Mouse (Mus musculus) limb, embryonic 10.5 days (tissue): Measurements from ENCODE around the gene Pdcd1. TPM values are rescaled to one million over a fixed set of nuclear protein-coding genes. Genes with fewer than 3 reads are reported as not detected.
"Not testable (repeated sequence)": the region's sequence is repeated elsewhere in the genome, so short reads cannot be mapped to it uniquely, and the experiment has no call there.

Experiments
- DNase-seq: peaks from one replicate; pipeline ENCODE4 v3.0.0-alpha.2; 2017; ENCODE audit warnings: low spot score
- H3K27ac ChIP-seq: fragments of 300-500 bp; sonication (generic); 2 replicates; pipeline ENCODE4 v1.5.1; 2016; ENCODE audit warnings: mild to moderate bottlenecking
- H3K27me3 ChIP-seq: fragments of 300-500 bp; sonication (generic); 2 replicates; pipeline ENCODE4 v1.6.1; 2016; ENCODE audit warnings: low read depth, mild to moderate bottlenecking; ENCODE audit not compliant: poor library complexity, severe bottlenecking
- H3K36me3 ChIP-seq: fragments of 300-500 bp; sonication (generic); 2 replicates; pipeline ENCODE4 v1.6.1; 2016; ENCODE audit warnings: mild to moderate bottlenecking, moderate library complexity
- H3K4me1 ChIP-seq: fragments of 300-500 bp; sonication (generic); 2 replicates; pipeline ENCODE4 v1.6.1; 2016
- H3K4me3 ChIP-seq: fragments of 300-500 bp; sonication (generic); 2 replicates; pipeline ENCODE4 v1.5.1; 2016; ENCODE audit warnings: mild to moderate bottlenecking, moderate library complexity
- H3K9me3 ChIP-seq: fragments of 300-500 bp; sonication (generic); replicated peaks from 2 replicates; pipeline ENCODE4 v1.6.1; 2016; ENCODE audit warnings: mild to moderate bottlenecking
- WGBS: fragments of 180-500 bp; shearing (Covaris S2); methylation state at CpG from one replicate; pipeline ENCODE4 v1.1.7; 2016; 5-methylcytosine and 5-hydroxymethylcytosine counted together
- polyA plus RNA-seq: library from polyadenylated mRNA; unstranded; fragments of >200 nt; fragmentation: Nextera tagmentation; extraction: Ambion mirVana; gene quantifications from 2 replicates; pipeline ENCODE4 v1.2.1, GENCODE M21; 2016

Gene Pdcd1
- polyA plus RNA-seq = not detected in 2 replicates

DNA sequence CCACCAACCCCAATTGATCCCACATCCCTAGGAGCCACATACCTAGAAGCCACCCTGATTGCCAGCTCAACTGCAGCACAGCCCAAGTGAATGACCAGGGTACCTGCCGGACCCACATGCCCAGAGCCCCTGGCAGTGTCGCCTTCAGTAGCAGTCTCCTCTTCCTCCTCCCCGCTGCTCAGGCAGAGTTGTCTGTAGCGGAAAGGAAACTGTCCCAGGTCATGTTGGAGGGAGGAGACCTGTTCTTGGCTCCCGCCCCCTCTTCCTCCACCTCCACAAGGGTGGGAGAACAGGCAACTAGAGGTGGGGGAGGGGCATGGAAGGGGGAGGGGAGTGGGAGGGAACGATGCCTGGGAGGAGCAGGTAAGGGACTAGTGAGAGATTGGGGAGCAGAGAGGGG, at the start of gene Pdcd1:
TSS of gene Pdcd1 (minus strand) at position 181 of the 400 bp plus-strand sequence.
- no peaks in the 10 kb centered on the region for H3K9me3 ChIP-seq
- H3K4me1 ChIP-seq = peaks cover 7% of the 10 kb centered on the region; the same call in 1 of the 2 replicates
- H3K4me3 ChIP-seq = no peak within 1 kb of the TSS
- no peak for DNase-seq
- no peaks in the 10 kb centered on the region for H3K27me3 ChIP-seq
- H3K36me3 ChIP-seq = no peaks in the 10 kb centered on the region
- 43% methylated on average over 6 of the region's 6 CpGs for WGBS
- no peak within 1 kb of the TSS for H3K27ac ChIP-seq

DNA sequence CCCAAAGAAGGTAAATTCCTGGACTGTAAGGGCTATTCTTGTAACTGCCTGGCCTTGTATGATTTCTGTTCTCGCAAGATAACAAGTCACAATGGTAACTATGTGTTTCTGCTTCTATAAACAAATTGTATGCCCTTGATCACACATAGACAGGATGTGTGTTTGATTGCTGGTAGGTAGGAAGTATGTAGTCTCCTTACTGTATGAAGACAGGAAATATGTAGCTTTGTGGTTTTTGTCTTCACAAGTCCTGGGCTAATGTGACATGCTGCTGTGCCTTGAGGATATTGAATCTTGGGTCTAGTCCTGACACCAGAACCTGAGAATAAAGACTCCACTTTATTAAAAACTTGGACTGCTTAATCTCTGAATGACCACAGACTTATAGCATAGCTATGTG, 39.4 kb upstream of the Pdcd1 start:
- Histone ChIP-seq H3K27ac (no peak overlapping the region), H3K9me3 (no peaks in the 10 kb centered on the region), H3K27me3 (no peaks in the 10 kb centered on the region), H3K4me3 (no peak overlapping the region), H3K36me3 (no peaks in the 10 kb centered on the region), H3K4me1 (no peaks in the 10 kb centered on the region)
- DNase-seq = no peak
- 83% methylated on average over 1 of the region's 1 CpGs for WGBS

DNA sequence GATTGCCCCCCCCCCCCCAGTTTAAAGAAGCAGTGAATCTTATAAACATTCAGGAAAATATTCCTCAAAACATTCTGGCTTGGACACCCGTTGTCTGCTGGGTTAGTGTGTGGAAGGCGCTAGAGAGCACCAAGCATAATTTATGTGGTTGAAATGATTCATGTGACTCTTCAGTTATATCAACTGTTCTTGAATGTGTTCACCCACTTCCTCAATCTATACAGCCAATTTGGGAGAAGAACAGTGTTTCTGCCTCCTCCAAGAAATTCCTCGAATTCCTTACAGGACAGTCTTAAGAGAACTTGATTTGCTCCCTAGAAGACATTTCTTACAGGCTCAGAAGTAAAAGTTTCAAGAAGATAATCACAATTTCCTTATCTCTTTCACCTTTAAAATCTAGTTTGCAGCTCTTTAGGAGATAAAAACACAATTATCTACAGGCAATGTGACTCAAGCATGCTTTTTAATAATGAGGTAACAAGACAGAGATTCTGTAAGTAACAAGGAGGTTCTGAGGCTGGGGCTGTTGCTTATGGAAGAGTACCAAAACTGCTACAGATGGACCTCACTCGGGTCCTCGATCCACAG, 34.1 kb upstream of the Pdcd1 start:
- no peak overlapping the region for H3K4me3 ChIP-seq
- 95% methylated on average over 5 of the region's 5 CpGs for WGBS

DNA sequence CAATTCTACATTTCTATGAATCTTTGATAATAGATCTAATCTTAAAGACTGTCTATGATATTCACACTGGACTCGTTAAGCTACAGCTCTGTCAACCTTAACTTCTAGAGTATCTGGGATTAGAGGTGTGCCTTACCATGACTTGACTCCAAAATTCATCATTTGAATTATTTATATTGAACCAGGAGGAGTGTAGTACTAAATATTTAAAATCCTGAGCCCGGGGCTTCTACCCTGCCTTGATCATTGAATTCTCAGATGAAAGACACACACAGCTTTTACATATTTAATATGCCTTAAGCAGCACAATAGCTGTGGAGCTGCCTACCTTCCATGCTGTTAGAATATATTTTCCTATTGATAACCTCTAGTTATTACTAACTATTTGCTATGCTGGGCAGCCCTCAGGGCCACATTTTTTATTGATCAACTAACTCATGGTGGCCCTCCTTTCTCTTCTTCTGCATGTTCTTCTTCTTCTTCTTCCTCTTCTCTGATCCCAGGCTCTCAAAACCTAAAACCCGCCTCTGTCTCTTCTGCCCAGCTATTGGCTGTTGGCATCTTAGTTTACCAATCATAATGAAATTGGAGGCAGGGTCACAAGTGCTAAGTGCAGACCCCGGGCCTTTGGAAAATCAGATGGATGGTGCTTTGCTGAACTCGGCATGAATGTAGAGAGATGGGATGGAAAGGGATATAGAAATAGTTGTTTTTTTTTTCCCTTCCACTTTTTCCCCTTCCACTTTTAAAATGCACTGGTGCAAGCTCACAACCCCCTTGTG, 33.2 kb upstream of the Pdcd1 start:
- peaks cover 10% of the 10 kb centered on the region; the same call in 1 of the 2 replicates for H3K27me3 ChIP-seq
- H3K36me3 ChIP-seq = no peaks in the 10 kb centered on the region
- no peaks in the 10 kb centered on the region for H3K4me1 ChIP-seq
- WGBS = 88% methylated on average over 5 of the region's 5 CpGs
- DNase-seq = no peak
- no peaks in the 10 kb centered on the region for H3K9me3 ChIP-seq
- H3K4me3 ChIP-seq = no peak overlapping the region
- H3K27ac ChIP-seq = no peak overlapping the region

More for the DNA sequence above, 34.1 kb upstream of the Pdcd1 start:
- Histone ChIP-seq H3K36me3 (no peaks in the 10 kb centered on the region), H3K27ac (no peak overlapping the region), H3K27me3 (peaks cover under 1% of the 10 kb centered on the region; the same call in 1 of the 2 replicates), H3K4me1 (no peaks in the 10 kb centered on the region), H3K9me3 (no peaks in the 10 kb centered on the region)
- no peak for DNase-seq

DNA sequence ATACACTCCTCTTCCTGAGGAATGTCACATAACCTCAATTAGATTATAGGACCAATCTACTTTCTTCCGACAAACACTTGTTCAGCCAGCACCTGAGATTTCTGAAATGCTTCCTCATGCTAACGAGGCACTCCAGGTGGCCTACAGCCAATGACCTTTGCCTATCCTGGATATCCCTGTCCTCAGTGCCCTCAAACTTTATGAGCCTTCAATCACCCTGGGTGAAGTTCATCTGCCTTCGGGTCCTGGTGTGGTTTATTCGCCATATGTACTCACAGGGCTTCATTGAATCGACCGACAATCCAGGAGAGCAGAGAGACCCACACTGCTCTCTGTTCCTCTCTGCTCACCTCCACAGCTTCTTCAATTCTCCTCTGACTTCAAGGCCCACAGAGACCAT, 29.4 kb upstream of the Pdcd1 start:
- Histone ChIP-seq H3K27ac (no peak overlapping the region), H3K9me3 (no peaks in the 10 kb centered on the region), H3K27me3 (peaks cover 18% of the 10 kb centered on the region; the same call in 1 of the 2 replicates), H3K4me1 (peaks cover 5% of the 10 kb centered on the region; the same call in 1 of the 2 replicates), H3K36me3 (no peaks in the 10 kb centered on the region), H3K4me3 (no peak overlapping the region)
- DNase-seq = no peak
- 75% methylated on average over 6 of the region's 6 CpGs for WGBS

DNA sequence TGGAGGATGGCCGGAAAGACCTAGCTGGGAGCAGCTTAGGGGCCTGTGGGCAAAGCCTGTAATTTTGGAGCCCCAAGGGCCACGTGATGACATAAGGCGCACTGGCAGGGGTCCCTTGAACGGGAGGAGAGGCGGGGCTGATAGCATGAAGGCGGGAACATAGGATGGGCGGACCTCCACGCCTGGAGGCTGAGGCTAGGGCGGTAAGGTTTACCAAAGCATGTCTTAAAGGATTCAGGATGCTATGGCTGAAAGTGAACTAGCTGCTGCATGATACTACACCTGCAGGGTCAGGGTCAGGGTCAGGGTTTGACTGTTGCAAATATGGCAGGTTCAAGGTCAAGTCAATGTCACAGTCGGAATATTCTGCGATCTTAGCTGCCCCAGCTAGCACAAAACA, 28.8 kb upstream of the Pdcd1 start:
- peaks cover 18% of the 10 kb centered on the region; the same call in 1 of the 2 replicates for H3K27me3 ChIP-seq
- H3K27ac ChIP-seq = no peak overlapping the region
- peak overlapping the region; percentile 3; the same call in 1 of the 2 replicates for H3K4me3 ChIP-seq
- DNase-seq = no peak
- no peaks in the 10 kb centered on the region for H3K36me3 ChIP-seq
- WGBS = 55% methylated on average over 11 of the region's 11 CpGs
- H3K9me3 ChIP-seq = no peaks in the 10 kb centered on the region
- peaks cover 5% of the 10 kb centered on the region; the same call in 1 of the 2 replicates for H3K4me1 ChIP-seq

DNA sequence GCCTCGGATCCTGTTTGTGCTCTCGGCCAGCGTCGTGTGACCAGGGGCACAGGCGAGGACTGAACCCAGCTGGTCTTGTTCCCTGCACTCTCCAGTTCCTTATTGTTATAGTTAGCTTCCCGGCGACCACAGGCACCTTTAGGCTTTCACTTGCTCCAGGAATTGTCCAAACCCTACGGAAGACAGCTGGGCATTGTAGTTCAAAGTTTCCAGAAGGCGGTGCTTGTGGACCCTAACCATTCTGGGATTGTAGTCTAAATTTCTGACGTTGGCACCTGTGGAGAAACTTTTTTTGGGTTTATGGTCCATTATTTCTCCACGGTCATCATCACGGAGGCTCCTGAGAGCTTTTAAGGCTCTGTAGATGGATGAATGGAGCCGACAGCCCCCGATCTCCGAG, 28.4 kb upstream of the Pdcd1 start:
- WGBS = 57% methylated on average over 15 of the region's 15 CpGs
- H3K4me3 ChIP-seq = 0 out of 2 replicates have a peak overlapping the region, but pooled peaks have one; percentile 3
- peaks cover 18% of the 10 kb centered on the region; the same call in 1 of the 2 replicates for H3K27me3 ChIP-seq
- H3K9me3 ChIP-seq = no peaks in the 10 kb centered on the region
- H3K36me3 ChIP-seq = no peaks in the 10 kb centered on the region
- peaks cover 5% of the 10 kb centered on the region; the same call in 1 of the 2 replicates for H3K4me1 ChIP-seq
- DNase-seq = no peak
- H3K27ac ChIP-seq = no peak overlapping the region

DNA sequence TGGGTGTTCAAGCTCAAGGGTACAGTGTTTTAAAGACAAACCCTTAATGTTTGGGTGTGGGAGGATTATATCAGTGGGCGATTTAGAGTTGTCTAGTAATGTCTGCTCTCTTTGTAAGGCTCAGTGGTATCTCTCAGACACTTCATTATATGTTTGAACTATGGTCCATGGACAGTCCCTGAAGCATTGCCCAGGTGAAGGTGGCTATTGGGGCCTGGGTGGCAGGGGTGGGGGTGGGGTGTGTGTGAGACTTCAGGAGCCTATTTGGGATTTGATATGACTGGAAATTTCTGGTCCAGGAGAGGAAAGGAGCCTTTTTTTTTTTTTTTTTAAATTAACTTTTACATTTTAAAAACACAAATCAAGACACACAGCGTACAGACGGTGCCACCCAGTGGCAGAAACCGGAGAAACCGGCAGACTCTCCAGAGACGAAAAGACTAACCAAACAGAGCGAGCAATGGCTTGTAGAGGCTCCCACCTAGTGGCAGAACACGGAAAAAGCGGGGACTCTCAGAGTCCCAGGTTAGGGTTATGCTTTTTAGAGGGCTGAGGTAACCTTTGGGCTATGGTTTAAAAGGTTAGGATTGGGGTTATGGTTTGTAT, 26.6 kb upstream of the Pdcd1 start:
- Histone ChIP-seq H3K4me1 (peaks cover 5% of the 10 kb centered on the region; the same call in 1 of the 2 replicates), H3K36me3 (no peaks in the 10 kb centered on the region), H3K4me3 (no peak overlapping the region), H3K27ac (no peak overlapping the region), H3K9me3 (no peaks in the 10 kb centered on the region), H3K27me3 (peaks cover 18% of the 10 kb centered on the region; the same call in 1 of the 2 replicates)
- WGBS = 3% methylated on average over 9 of the region's 9 CpGs
- DNase-seq = peak; percentile 83

DNA sequence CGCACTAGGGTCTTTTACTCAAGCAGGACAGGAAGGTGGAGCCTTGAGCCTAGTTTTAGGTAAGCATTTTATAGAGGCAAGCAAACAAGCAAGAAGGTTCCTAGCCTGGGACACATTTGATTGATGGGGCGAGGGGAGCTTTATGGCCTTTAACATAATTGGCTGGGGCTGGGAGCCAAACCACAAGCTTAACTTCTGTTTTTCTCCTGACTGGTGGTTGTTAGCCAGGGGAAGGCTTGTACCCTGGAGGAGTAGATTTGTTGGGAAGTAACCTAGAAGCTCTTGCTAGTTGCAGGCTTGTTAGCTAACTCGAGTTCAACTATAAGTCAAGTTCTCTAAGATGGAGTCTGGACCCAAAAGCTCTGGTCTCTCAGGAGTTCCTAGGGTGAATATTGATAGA, 26.0 kb upstream of the Pdcd1 start:
- Histone ChIP-seq H3K9me3 (no peaks in the 10 kb centered on the region), H3K4me1 (peaks cover 5% of the 10 kb centered on the region; the same call in 1 of the 2 replicates), H3K27ac (no peak overlapping the region), H3K27me3 (peaks cover 18% of the 10 kb centered on the region; the same call in 1 of the 2 replicates), H3K4me3 (no peak overlapping the region), H3K36me3 (no peaks in the 10 kb centered on the region)
- 59% methylated on average over 3 of the region's 3 CpGs for WGBS
- DNase-seq = peak; percentile 45

DNA sequence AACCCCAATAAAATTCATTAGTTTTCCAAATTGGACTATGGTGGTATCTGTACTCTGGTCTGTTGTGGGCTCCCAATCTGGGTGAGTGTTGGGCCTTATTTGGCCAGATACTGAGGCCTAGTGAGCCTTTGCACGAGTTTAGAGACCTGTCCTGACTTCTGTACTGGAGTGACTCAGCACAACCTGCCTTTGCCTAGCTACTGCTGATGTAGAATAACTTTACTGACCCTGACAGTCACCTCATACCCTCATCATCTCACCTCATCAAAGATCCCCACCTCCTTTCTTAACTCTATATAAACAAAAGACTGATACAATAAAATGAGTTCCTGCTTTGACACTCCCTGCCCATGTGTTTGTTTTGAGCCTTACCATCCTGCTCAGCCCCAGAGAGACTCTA, 24.3 kb upstream of the Pdcd1 start:
- no peaks in the 10 kb centered on the region for H3K36me3 ChIP-seq
- 39% methylated on average over 1 of the region's 1 CpGs for WGBS
- H3K27me3 ChIP-seq = peaks cover 18% of the 10 kb centered on the region; the same call in 1 of the 2 replicates
- DNase-seq = no peak
- H3K4me1 ChIP-seq = peaks cover 5% of the 10 kb centered on the region; the same call in 1 of the 2 replicates
- no peak overlapping the region for H3K4me3 ChIP-seq
- no peak overlapping the region for H3K27ac ChIP-seq
- no peaks in the 10 kb centered on the region for H3K9me3 ChIP-seq

DNA sequence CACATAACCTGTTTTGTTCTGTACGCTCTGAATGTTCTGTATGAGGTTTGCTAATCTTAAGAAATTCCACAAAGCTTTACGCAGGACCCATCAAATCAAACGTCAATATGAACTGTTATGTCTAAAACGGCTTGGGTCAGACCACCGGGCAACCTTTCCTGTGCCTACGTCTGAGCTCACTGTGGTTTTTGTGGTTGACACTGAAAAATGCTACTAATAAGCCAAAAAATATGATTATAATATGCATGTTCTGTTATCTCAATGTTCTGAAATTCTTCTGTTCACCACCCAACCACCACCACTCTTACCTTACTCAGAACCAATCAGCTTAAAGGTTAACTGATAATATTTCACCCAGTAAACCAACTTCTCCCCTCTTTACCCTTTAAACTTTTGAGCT, 22.4 kb upstream of the Pdcd1 start:
- 94% methylated on average over 6 of the region's 6 CpGs for WGBS
- no peak for DNase-seq
- peaks cover 5% of the 10 kb centered on the region; the same call in 1 of the 2 replicates for H3K4me1 ChIP-seq
- H3K36me3 ChIP-seq = no peaks in the 10 kb centered on the region
- peaks cover under 1% of the 10 kb centered on the region; the same call in 1 of the 2 replicates for H3K27me3 ChIP-seq
- no peaks in the 10 kb centered on the region for H3K9me3 ChIP-seq
- H3K4me3 ChIP-seq = no peak overlapping the region
- no peak overlapping the region for H3K27ac ChIP-seq

DNA sequence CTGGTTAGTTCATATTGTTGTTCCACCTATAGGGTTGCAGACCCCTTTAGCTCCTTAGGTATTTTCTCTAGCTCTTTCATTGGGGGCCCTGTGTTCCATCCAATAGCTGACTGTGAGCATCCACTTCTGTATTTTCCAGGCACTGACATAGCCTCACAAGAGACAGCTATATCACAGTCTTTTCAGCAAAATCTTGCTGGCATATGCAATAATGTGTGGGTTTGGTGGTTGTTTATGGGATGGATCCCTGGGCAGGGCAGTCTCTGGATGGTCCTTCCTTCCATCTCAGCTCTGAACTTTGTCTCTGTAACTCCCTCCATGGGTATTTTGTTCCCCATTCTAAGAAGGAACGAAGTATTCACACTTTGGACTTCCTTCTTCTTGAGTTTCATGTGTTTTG, 5.9 kb upstream of the Pdcd1 start:
- not testable (repeated sequence) for H3K27ac ChIP-seq, H3K9me3 ChIP-seq, H3K4me1 ChIP-seq, H3K4me3 ChIP-seq, H3K27me3 ChIP-seq, H3K36me3 ChIP-seq, DNase-seq
- WGBS = 90% methylated on average over 1 of the region's 1 CpGs

DNA sequence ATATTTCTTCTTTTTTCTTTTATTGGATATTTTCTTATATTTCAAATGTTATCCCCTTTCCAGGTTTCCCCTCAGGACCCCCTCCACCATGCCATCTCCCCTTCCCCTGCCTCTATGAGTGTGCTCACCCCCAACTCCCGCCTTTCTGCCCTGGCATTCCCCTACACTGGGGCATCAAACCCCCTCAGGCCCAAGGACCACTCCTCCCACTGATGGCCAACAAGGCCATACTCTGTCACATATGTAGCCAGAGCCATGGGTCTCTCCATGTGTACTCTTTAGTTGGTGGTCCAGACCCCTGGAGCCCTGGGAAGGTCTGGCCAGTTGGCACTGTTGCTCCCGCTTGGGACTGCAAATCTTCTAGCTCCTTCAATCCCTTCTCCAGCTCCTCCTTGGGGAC, 5.0 kb upstream of the Pdcd1 start:
- Histone ChIP-seq H3K36me3 (no peaks in the 10 kb centered on the region), H3K4me1 (peaks cover 6% of the 10 kb centered on the region; the same call in 1 of the 2 replicates), H3K27me3 (no peaks in the 10 kb centered on the region), H3K27ac (no peak overlapping the region), H3K4me3 (no peak overlapping the region), H3K9me3 (no peaks in the 10 kb centered on the region)
- WGBS = 92% methylated on average over 2 of the region's 2 CpGs
- peak; percentile 14 for DNase-seq
